Mouse (Mus musculus) forebrain, embryonic 15.5 days (tissue): ENCODE results near the gene Jund. TPM values are rescaled to one million over a fixed set of nuclear protein-coding genes. Genes with fewer than 3 reads are reported as not detected.
A peak's percentile ranks its signal among the peaks of the same experiment; 100 is the strongest.

Experiments
- ATAC-seq: fragments of 200-750 bp; cut with Nextera tagmentation; replicated peaks from 2 replicates; pipeline ENCODE4 v1.8.0; 2017; ENCODE audit warnings: mild to moderate bottlenecking, moderate TSS enrichment, moderate library complexity
- H3K27ac ChIP-seq: fragments of 300-500 bp; sonication (generic); replicated peaks from 2 replicates; pipeline ENCODE4 v1.5.1; 2015; ENCODE audit warnings: mild to moderate bottlenecking, inconsistent platforms
- H3K27me3 ChIP-seq: fragments of 300-500 bp; sonication (generic); 2 replicates; pipeline ENCODE4 v1.6.1; 2015; ENCODE audit warnings: inconsistent platforms
- H3K36me3 ChIP-seq: fragments of 300-500 bp; sonication (generic); 2 replicates; pipeline ENCODE4 v1.6.1; 2015; ENCODE audit warnings: mild to moderate bottlenecking, inconsistent platforms
- H3K4me1 ChIP-seq: fragments of 300-500 bp; sonication (generic); 2 replicates; pipeline ENCODE4 v1.6.1; 2015; ENCODE audit warnings: inconsistent platforms
- H3K4me2 ChIP-seq: fragments of 300-500 bp; sonication (generic); replicated peaks from 2 replicates; pipeline ENCODE4 v1.6.1; 2015; ENCODE audit warnings: mild to moderate bottlenecking, inconsistent platforms
- H3K4me3 ChIP-seq: fragments of 300-500 bp; sonication (generic); 2 replicates; pipeline ENCODE4 v1.5.1; 2015; ENCODE audit warnings: mild to moderate bottlenecking, inconsistent platforms
- H3K9ac ChIP-seq: fragments of 300-500 bp; sonication (generic); replicated peaks from 2 replicates; pipeline ENCODE4 v1.6.1; 2015; ENCODE audit warnings: mild to moderate bottlenecking, inconsistent platforms
- H3K9me3 ChIP-seq: fragments of 300-500 bp; sonication (generic); 2 replicates; pipeline ENCODE4 v1.6.1; 2016; ENCODE audit warnings: inconsistent platforms
- WGBS: fragments of 180-500 bp; shearing (Covaris S2); methylation state at CpG from one replicate; pipeline ENCODE4 v1.1.7; 2015; ENCODE audit warnings: mixed read lengths; 5-methylcytosine and 5-hydroxymethylcytosine counted together
- polyA plus RNA-seq: library from polyadenylated mRNA; unstranded; fragments of >200 nt; fragmentation: Nextera tagmentation; extraction: Ambion mirVana; gene quantifications from 2 replicates; pipeline ENCODE4 v1.2.1, GENCODE M21; 2015

Jund gene
- polyA plus RNA-seq, 1 experiment from 2014 or later: 96.0 TPM

- ATAC-seq: no peak
- 89% methylated on average over 15 of the region's 15 CpGs for WGBS
- H3K9me3 ChIP-seq: no peaks in the 10 kb centered on the region
Measured at GRCm38 (mm10) chr8:70677451-70678080, 21.2 kb upstream of the Jund start.

GRCm38 (mm10) chr8:70678679-70679078 is 20.1 kb upstream of the Jund start:
- no peak overlapping the region for H3K4me2 ChIP-seq
- peaks cover 12% of the 10 kb centered on the region for H3K36me3 ChIP-seq
- H3K27me3 ChIP-seq: no peaks in the 10 kb centered on the region
- no peak overlapping the region for H3K9ac ChIP-seq
- no peak overlapping the region for H3K27ac ChIP-seq
- H3K9me3 ChIP-seq: no peaks in the 10 kb centered on the region
- no peak for ATAC-seq
- H3K4me3 ChIP-seq: no peak overlapping the region
- H3K4me1 ChIP-seq: peaks cover 17% of the 10 kb centered on the region

More at GRCm38 (mm10) chr8:70677451-70678080, 21.2 kb upstream of the Jund start:
- H3K4me1 ChIP-seq: peaks cover 19% of the 10 kb centered on the region
- no peaks in the 10 kb centered on the region for H3K27me3 ChIP-seq
- no peak overlapping the region for H3K4me2 ChIP-seq
- H3K9ac ChIP-seq: no peak overlapping the region
- peaks cover 12% of the 10 kb centered on the region for H3K36me3 ChIP-seq
- H3K4me3 ChIP-seq: no peak overlapping the region
- H3K27ac ChIP-seq: no peak overlapping the region

GRCm38 (mm10) chr8:70679404-70679803 is 19.3 kb upstream of the Jund start:
- H3K36me3 ChIP-seq: peaks cover 12% of the 10 kb centered on the region
- no peak overlapping the region for H3K4me3 ChIP-seq
- 95% methylated on average over 4 of the region's 4 CpGs for WGBS
- H3K4me2 ChIP-seq: no peak overlapping the region
- no peaks in the 10 kb centered on the region for H3K27me3 ChIP-seq
- no peak overlapping the region for H3K9ac ChIP-seq
- no peak overlapping the region for H3K27ac ChIP-seq
- no peak for ATAC-seq
- H3K4me1 ChIP-seq: peaks cover 10% of the 10 kb centered on the region
- no peaks in the 10 kb centered on the region for H3K9me3 ChIP-seq

GRCm38 (mm10) chr8:70680039-70680438 is 18.7 kb upstream of the Jund start:
- no peak for ATAC-seq
- no peak overlapping the region for H3K9ac ChIP-seq
- 74% methylated on average over 3 of the region's 3 CpGs for whole genome bisulfite sequencing
- no peak overlapping the region for H3K4me2 ChIP-seq
- H3K4me3 ChIP-seq: no peak overlapping the region
- H3K27ac ChIP-seq: no peak overlapping the region
- no peaks in the 10 kb centered on the region for H3K9me3 ChIP-seq
- peaks cover 12% of the 10 kb centered on the region for H3K36me3 ChIP-seq
- H3K4me1 ChIP-seq: peaks cover 4% of the 10 kb centered on the region
- H3K27me3 ChIP-seq: no peaks in the 10 kb centered on the region

GRCm38 (mm10) chr8:70681410-70681809 is 17.3 kb upstream of the Jund start:
- Histone ChIP-seq H3K27me3 (no peaks in the 10 kb centered on the region), H3K36me3 (peaks cover 12% of the 10 kb centered on the region), H3K9ac (no peak overlapping the region), H3K4me3 (no peak overlapping the region), H3K4me2 (no peak overlapping the region), H3K27ac (no peak overlapping the region), H3K4me1 (peaks cover 3% of the 10 kb centered on the region; the same call in 1 of the 2 replicates), H3K9me3 (no peaks in the 10 kb centered on the region)
- 75% methylated on average over 3 of the region's 3 CpGs for WGBS
- ATAC-seq: no peak

GRCm38 (mm10) chr8:70682193-70682592 is 16.6 kb upstream of the Jund start:
- H3K36me3 ChIP-seq: peaks cover 12% of the 10 kb centered on the region
- H3K9me3 ChIP-seq: no peaks in the 10 kb centered on the region
- H3K4me2 ChIP-seq: no peak overlapping the region
- H3K9ac ChIP-seq: no peak overlapping the region
- WGBS: 7% methylated on average over 19 of the region's 19 CpGs
- peaks cover 3% of the 10 kb centered on the region; the same call in 1 of the 2 replicates for H3K4me1 ChIP-seq
- H3K27ac ChIP-seq: no peak overlapping the region
- no peaks in the 10 kb centered on the region for H3K27me3 ChIP-seq
- no peak for ATAC-seq
- H3K4me3 ChIP-seq: no peak overlapping the region

GRCm38 (mm10) chr8:70682692-70683091 is 16.1 kb upstream of the Jund start:
- H3K4me3 ChIP-seq: no peak overlapping the region
- H3K9me3 ChIP-seq: no peaks in the 10 kb centered on the region
- no peak for ATAC-seq
- no peak overlapping the region for H3K4me2 ChIP-seq
- WGBS: 76% methylated on average over 3 of the region's 3 CpGs
- H3K27me3 ChIP-seq: no peaks in the 10 kb centered on the region
- no peak overlapping the region for H3K9ac ChIP-seq
- H3K4me1 ChIP-seq: peaks cover 3% of the 10 kb centered on the region; the same call in 1 of the 2 replicates
- H3K27ac ChIP-seq: no peak overlapping the region
- peaks cover 12% of the 10 kb centered on the region for H3K36me3 ChIP-seq

GRCm38 (mm10) chr8:70684291-70684690 is 14.5 kb upstream of the Jund start:
- Histone ChIP-seq H3K27ac (0 out of 2 replicates have a peak overlapping the region, but pooled peaks have one; percentile 2), H3K36me3 (no peaks in the 10 kb centered on the region), H3K4me3 (no peak overlapping the region), H3K9ac (no peak overlapping the region; the same call in 1 of the 2 replicates), H3K4me1 (peaks cover 3% of the 10 kb centered on the region; the same call in 1 of the 2 replicates), H3K4me2 (no peak overlapping the region), H3K27me3 (no peaks in the 10 kb centered on the region), H3K9me3 (no peaks in the 10 kb centered on the region)
- ATAC-seq: peak; percentile 33; the same call in 1 of the 2 replicates
- WGBS: 44% methylated on average over 7 of the region's 7 CpGs

GRCm38 (mm10) chr8:70687576-70687975 is 11.2 kb upstream of the Jund start:
- no peak for ATAC-seq
- H3K9ac ChIP-seq: no peak overlapping the region
- H3K36me3 ChIP-seq: no peaks in the 10 kb centered on the region
- H3K4me3 ChIP-seq: no peak overlapping the region
- peaks cover 20% of the 10 kb centered on the region for H3K4me1 ChIP-seq
- H3K27ac ChIP-seq: no peak overlapping the region
- H3K4me2 ChIP-seq: no peak overlapping the region
- 85% methylated on average over 8 of the region's 8 CpGs for WGBS
- H3K27me3 ChIP-seq: no peaks in the 10 kb centered on the region
- no peaks in the 10 kb centered on the region for H3K9me3 ChIP-seq

- WGBS: 98% methylated on average over 3 of the region's 3 CpGs
- peaks cover 20% of the 10 kb centered on the region for H3K4me1 ChIP-seq
- H3K27ac ChIP-seq: no peak overlapping the region
- no peaks in the 10 kb centered on the region for H3K27me3 ChIP-seq
- H3K4me3 ChIP-seq: no peak overlapping the region
- no peak for ATAC-seq
- H3K9ac ChIP-seq: no peak overlapping the region
- H3K9me3 ChIP-seq: no peaks in the 10 kb centered on the region
- H3K36me3 ChIP-seq: no peaks in the 10 kb centered on the region
- H3K4me2 ChIP-seq: no peak overlapping the region
Measured at GRCm38 (mm10) chr8:70688136-70688535, 10.6 kb upstream of the Jund start.

- Histone ChIP-seq H3K4me1 (peaks cover 20% of the 10 kb centered on the region), H3K27ac (no peak overlapping the region), H3K36me3 (no peaks in the 10 kb centered on the region), H3K9me3 (no peaks in the 10 kb centered on the region), H3K9ac (no peak overlapping the region), H3K27me3 (no peaks in the 10 kb centered on the region), H3K4me2 (no peak overlapping the region), H3K4me3 (no peak overlapping the region)
- WGBS: 76% methylated on average over 5 of the region's 5 CpGs
- ATAC-seq: no peak
Measured at GRCm38 (mm10) chr8:70689892-70690390, 8.8 kb upstream of the Jund start.

- WGBS: 56% methylated on average over 4 of the region's 4 CpGs
- H3K4me3 ChIP-seq: peak overlapping the region; percentile 38
- no peak for ATAC-seq
- H3K4me1 ChIP-seq: peaks cover 28% of the 10 kb centered on the region
- peak overlapping the region; percentile 66 for H3K4me2 ChIP-seq
- H3K36me3 ChIP-seq: no peaks in the 10 kb centered on the region
- no peaks in the 10 kb centered on the region for H3K9me3 ChIP-seq
- peak overlapping the region; percentile 80 for H3K27ac ChIP-seq
- H3K9ac ChIP-seq: peak overlapping the region; percentile 51
- H3K27me3 ChIP-seq: no peaks in the 10 kb centered on the region
Measured at GRCm38 (mm10) chr8:70691230-70691629, 7.5 kb upstream of the Jund start.
